Mouse (Mus musculus) ES-Bruce4 (cell line): ENCODE data around the gene Chfr. TPM values are rescaled to one million over a fixed set of nuclear protein-coding genes. Genes with fewer than 3 reads are reported as not detected.
"Not testable (repeated sequence)": the region's sequence is repeated elsewhere in the genome, so short reads cannot be mapped to it uniquely, and the experiment has no call there.

Source experiments
- H3K27ac ChIP-seq: 2 replicates; pipeline ENCODE4 v1.5.1; 2012; ENCODE audit warnings: low read length, inconsistent platforms; ENCODE audit not compliant: insufficient read depth
- H3K27me3 ChIP-seq: 2 replicates; pipeline ENCODE4 v1.6.1; 2012; ENCODE audit warnings: mild to moderate bottlenecking, low read length, inconsistent platforms; ENCODE audit not compliant: control insufficient read depth, poor library complexity, insufficient read depth, severe bottlenecking
- H3K36me3 ChIP-seq: 2 replicates; pipeline ENCODE4 v1.6.1; 2012; ENCODE audit warnings: inconsistent platforms, mild to moderate bottlenecking, low read length, moderate library complexity; ENCODE audit not compliant: control insufficient read depth, poor library complexity, insufficient read depth, severe bottlenecking
- H3K4me1 ChIP-seq: one replicate; pipeline ENCODE4 v1.8.1; 2011; ENCODE audit warnings: low read length; ENCODE audit not compliant: control insufficient read depth, insufficient read depth
- H3K4me3 ChIP-seq: 2 replicates; pipeline ENCODE4 v1.5.1; 2011; ENCODE audit warnings: low read depth, mild to moderate bottlenecking, low read length
- H3K9ac ChIP-seq: 2 replicates; pipeline ENCODE4 v1.6.1; 2012; ENCODE audit warnings: low read depth, mild to moderate bottlenecking, inconsistent platforms; ENCODE audit not compliant: poor library complexity, severe bottlenecking
- H3K9me3 ChIP-seq: replicated peaks from 2 replicates; pipeline ENCODE4 v1.6.1; 2012; ENCODE audit warnings: mild to moderate bottlenecking, low read length, inconsistent platforms; ENCODE audit not compliant: control insufficient read depth, poor library complexity, insufficient read depth, severe bottlenecking
- CTCF ChIP-seq: IDR thresholded peaks from one replicate; pipeline ENCODE4 v1.8.1; 2011; ENCODE audit warnings: low read depth, low read length
- EP300 ChIP-seq: IDR thresholded peaks from 2 replicates; pipeline ENCODE4 v1.6.1; 2011; ENCODE audit warnings: low read depth, low read length; ENCODE audit not compliant: insufficient read depth
- POLR2A ChIP-seq: IDR thresholded peaks from one replicate; pipeline ENCODE4 v1.8.1; 2011; ENCODE audit warnings: low read length; ENCODE audit not compliant: insufficient read depth
- polyA plus RNA-seq: library from polyadenylated mRNA; stranded (reverse); fragments of >200 nt; gene quantifications from 2 replicates; pipeline ENCODE4 v1.2.4, GENCODE M21; 2011; ENCODE audit warnings: low read depth; ENCODE audit not compliant: missing spikeins, insufficient read depth, insufficient read length

Chfr gene
- polyA plus RNA-seq, 1 experiment: 62.5 TPM

DNA sequence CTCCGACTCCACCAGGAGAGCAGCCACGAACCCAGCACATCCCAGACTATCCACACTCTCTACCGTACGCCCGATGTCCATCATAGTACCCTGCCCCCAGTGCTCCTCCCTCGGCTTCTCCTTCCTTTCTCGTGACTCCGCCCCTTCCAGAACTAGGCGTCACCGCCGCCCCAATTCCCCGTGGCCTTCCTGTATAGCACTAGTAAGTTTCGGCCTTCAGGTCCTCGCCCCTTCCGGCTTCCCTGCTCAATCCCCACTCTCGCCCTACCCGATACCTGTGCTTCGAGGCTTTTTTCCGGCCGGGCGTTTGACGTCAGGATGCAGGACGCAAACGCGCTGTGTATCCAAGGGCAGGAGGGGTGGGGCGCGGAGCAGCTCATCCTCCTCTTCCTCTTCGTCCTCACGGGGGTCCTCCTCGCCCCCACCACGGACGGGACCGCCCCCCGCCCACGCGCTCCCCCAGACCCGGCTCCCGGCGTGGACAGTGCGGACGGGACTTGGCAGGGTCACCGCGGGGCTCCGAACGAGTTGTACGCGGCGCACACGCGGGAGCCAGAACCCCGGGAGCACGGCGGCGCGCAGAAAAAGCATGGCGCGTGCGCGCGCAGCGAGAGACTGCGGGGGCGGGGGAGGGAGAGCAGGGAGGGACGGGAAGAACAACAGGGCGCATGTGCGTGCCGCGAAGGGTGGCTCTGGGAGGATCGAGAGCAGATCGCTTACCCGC, 27.9 kb upstream of the Chfr start, which contains the start of gene Gtpbp6:
TSS of gene Gtpbp6 (minus strand) at position 617 of the 724 bp plus-strand sequence.
- peak within 1 kb of the TSS; percentile 90 for H3K4me3 ChIP-seq
- H3K27ac ChIP-seq: peak within 1 kb of the TSS; percentile 76
- no peaks in the 10 kb centered on the region for H3K27me3 ChIP-seq
- H3K9ac ChIP-seq: peak within 1 kb of the TSS; percentile 91
- peaks cover 4% of the 10 kb centered on the region for H3K4me1 ChIP-seq
- peaks cover 14% of the 10 kb centered on the region for H3K36me3 ChIP-seq
- H3K9me3 ChIP-seq: no peaks in the 10 kb centered on the region
- TF ChIP-seq CTCF (no peak), EP300 (no peak), POLR2A (no peak)

DNA sequence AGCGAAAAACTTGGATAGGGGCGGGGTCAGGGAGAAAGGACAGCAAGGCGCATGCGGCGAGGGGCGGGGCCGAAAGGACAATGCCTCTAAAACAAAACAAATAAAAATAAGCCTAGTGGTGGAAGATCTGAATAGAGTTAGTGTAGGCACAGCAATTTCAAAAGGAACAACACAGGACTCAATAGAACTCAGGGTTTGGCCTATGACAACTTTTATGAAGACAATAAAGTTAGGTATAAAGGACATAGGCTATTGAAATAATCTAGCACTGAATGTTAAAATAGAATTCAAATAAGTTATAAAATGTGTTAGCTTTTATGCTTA, 27.4 kb upstream of the Chfr start:
- Histone ChIP-seq H3K36me3 (peaks cover 13% of the 10 kb centered on the region), H3K27me3 (no peaks in the 10 kb centered on the region), H3K4me1 (peaks cover 4% of the 10 kb centered on the region), H3K9me3 (no peaks in the 10 kb centered on the region), H3K9ac (no peak overlapping the region), H3K27ac (no peak overlapping the region), H3K4me3 (no peak overlapping the region)
- TF ChIP-seq POLR2A (no peak), CTCF (no peak), EP300 (no peak)

DNA sequence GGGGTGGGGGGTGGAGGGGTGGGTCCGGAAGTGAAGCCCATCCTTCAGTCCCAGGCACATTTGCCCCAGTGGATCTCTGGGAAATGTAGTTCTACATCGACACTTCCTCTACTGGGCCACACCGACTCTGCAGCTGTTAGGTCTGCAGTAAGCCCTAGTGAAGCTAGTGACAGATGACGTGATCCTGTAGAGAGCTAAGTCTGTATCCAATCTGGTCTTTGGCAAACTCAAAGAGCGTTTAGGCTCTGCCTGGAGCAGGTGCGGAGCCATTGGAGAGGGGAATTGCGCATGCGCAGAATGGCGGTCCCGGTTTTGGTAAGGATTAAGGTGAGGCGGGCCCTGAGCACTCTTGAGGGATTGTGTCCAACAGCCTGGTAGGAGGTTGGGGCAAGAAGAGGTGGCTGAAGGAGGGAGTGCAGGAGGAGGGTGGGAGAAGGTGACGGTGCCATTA, 25.6 kb upstream of the Chfr start, which contains the start of gene Zfp605:
TSS of gene Zfp605 (plus strand) at position 102 of the 451 bp plus-strand sequence.
- peak within 1 kb of the TSS; percentile 99 for H3K4me3 ChIP-seq
- TF ChIP-seq CTCF (no peak), POLR2A (peak; percentile 25), EP300 (no peak)
- peak within 1 kb of the TSS; percentile 50 for H3K9ac ChIP-seq
- no peaks in the 10 kb centered on the region for H3K9me3 ChIP-seq
- H3K27ac ChIP-seq: peak within 1 kb of the TSS; percentile 95
- peaks cover 4% of the 10 kb centered on the region for H3K4me1 ChIP-seq
- H3K27me3 ChIP-seq: no peaks in the 10 kb centered on the region
- H3K36me3 ChIP-seq: peaks cover 3% of the 10 kb centered on the region

DNA sequence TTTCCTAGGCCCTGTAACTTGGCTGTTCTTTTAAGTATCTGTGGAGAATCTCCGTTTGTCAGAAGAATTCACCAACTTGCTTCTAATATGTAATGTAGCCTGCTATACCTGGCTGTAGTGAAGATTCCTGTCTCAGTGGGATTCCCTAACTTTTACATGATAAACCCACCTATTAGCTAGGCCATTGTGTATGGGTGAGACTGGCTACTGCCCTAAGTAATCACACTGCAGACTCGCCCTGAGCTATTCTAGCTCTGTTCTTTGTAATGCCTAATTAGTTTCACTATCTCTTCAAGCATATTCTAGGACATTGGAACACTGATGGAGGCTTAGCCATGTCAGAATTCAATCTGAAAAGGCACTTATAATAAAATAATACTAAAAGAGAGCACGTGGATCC, 13.3 kb upstream of the Chfr start:
- H3K27me3 ChIP-seq, H3K4me1 ChIP-seq, H3K27ac ChIP-seq, H3K9ac ChIP-seq, H3K4me3 ChIP-seq, H3K9me3 ChIP-seq: not testable (repeated sequence)
- H3K36me3 ChIP-seq: peaks cover 10% of the 10 kb centered on the region

DNA sequence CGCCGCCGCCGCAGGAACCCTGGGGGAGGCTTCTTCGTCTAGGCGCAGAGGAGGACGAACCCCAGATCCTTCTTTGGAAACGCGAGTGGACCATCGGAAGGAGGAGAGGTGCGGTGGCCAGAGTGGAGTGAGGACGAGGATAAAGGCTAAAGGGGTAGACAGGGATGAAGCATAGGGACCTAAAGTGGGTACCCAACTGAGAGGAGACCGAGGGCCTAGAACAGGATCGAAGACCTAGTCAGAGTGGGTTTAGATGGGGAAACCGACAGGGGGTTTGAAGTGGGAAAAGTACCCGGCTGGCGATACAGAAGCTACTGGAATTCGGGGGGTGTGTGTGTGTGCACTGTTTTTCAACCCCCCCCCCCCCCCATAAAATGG, 434 bp downstream of the Chfr start:
- H3K36me3 ChIP-seq: 0 out of 2 replicates have a peak, but pooled peaks cover 3% of the 10 kb centered on the region
- TF ChIP-seq CTCF: no peak
- TF ChIP-seq POLR2A: no peak
- no peak for TF ChIP-seq EP300
- no peaks in the 10 kb centered on the region for H3K4me1 ChIP-seq
- no peaks in the 10 kb centered on the region for H3K27me3 ChIP-seq
- H3K9me3 ChIP-seq: peaks cover 18% of the 10 kb centered on the region
- no peak overlapping the region for H3K27ac ChIP-seq
- peak overlapping the region; percentile 96 for H3K4me3 ChIP-seq
- H3K9ac ChIP-seq: peak overlapping the region; percentile 69

DNA sequence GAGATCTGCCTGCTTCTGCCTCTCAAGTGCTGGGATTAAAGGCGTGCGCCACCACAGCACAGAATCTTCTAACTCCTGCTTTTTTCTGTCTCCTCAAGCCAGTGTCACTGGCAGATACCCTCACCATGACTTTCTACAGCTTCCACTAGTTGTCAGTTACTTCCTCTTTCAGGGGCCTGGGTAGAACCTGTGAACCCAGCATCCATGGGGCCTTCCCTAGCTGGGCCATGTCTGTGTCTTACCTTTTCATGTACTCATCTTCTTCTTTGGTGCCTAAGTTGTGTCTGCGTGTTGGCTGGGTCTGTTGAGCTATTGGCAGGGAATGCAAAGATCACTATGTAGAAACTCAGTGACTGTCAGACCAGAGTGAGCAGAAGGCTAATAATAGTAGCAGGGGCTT, 2.2 kb downstream of the Chfr start:
- H3K4me3 ChIP-seq: no peak overlapping the region
- TF ChIP-seq POLR2A: no peak
- TF ChIP-seq CTCF: no peak
- TF ChIP-seq EP300: no peak
- no peaks in the 10 kb centered on the region for H3K4me1 ChIP-seq
- H3K36me3 ChIP-seq: 0 out of 2 replicates have a peak, but pooled peaks cover 3% of the 10 kb centered on the region
- H3K9me3 ChIP-seq: peaks cover 12% of the 10 kb centered on the region
- H3K9ac ChIP-seq: no peak overlapping the region
- H3K27me3 ChIP-seq: no peaks in the 10 kb centered on the region
- no peak overlapping the region for H3K27ac ChIP-seq
